Mouse (Mus musculus) brown adipose tissue, adult 24 weeks (tissue): ENCODE data around the gene Npas3. TPM values are rescaled to one million over a fixed set of nuclear protein-coding genes. Genes with fewer than 3 reads are reported as not detected.

ENCODE experiments used
- H3K27ac ChIP-seq: fragments of 200-500 bp; replicated peaks from 2 replicates; pipeline ENCODE4 v1.5.1; 2012; ENCODE audit warnings: low read depth, mild to moderate bottlenecking, low read length
- H3K4me1 ChIP-seq: fragments of 200-500 bp; 2 replicates; pipeline ENCODE4 v1.6.1; 2012; ENCODE audit warnings: low read length, mixed read lengths; ENCODE audit not compliant: control insufficient read depth, insufficient read depth, insufficient read length
- H3K4me3 ChIP-seq: fragments of 200-500 bp; 2 replicates; pipeline ENCODE4 v1.5.1; 2012; ENCODE audit warnings: low read depth, mild to moderate bottlenecking, low read length, moderate library complexity; ENCODE audit not compliant: insufficient read depth
- polyA plus RNA-seq: library from polyadenylated mRNA; stranded (reverse); fragments of >200 nt; gene quantifications from 2 replicates; pipeline ENCODE4 v1.2.4, GENCODE M21; 2012; ENCODE audit not compliant: missing spikeins, insufficient read depth, insufficient read length

Npas3 gene
- polyA plus RNA-seq, 1 experiment, result not detected

- no peak overlapping the region for H3K27ac ChIP-seq
- no peaks in the 10 kb centered on the region for H3K4me1 ChIP-seq
- no peak overlapping the region for H3K4me3 ChIP-seq
Observed at GRCm38 (mm10) chr12:54093729-54094128, 845.3 kb downstream of the Npas3 start.

- Histone ChIP-seq H3K4me3 (no peak overlapping the region), H3K27ac (no peak overlapping the region), H3K4me1 (no peaks in the 10 kb centered on the region)
Observed at GRCm38 (mm10) chr12:54096492-54096891, 848.0 kb downstream of the Npas3 start.

DNA sequence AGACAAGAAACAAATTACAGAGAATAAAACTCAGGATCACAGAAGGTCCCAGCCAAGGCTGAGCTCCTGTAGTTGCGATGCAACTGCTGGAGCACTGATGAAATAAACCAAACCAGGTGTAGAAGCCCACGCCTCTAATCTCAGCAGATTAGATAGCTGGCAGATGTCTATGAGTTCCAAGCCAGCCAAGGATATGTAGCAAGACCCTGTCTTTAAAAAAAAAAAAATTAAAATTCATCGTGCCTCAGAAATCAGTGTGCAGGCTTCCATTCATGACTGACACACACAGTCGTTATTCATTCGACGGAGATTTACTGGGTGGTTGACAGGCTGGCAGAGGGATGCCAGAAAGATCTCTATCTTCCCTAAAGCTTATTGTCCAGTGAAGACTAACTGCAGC lies 849.7 kb downstream of the Npas3 start:
- Histone ChIP-seq H3K27ac (no peak overlapping the region), H3K4me1 (no peaks in the 10 kb centered on the region), H3K4me3 (no peak overlapping the region)

- Histone ChIP-seq H3K27ac (no peak overlapping the region), H3K4me1 (no peaks in the 10 kb centered on the region), H3K4me3 (no peak overlapping the region)
Observed at GRCm38 (mm10) chr12:54098785-54099184, 850.3 kb downstream of the Npas3 start.

GRCm38 (mm10) chr12:54099458-54099857 lies 851.0 kb downstream of the Npas3 start:
- Histone ChIP-seq H3K27ac (no peak overlapping the region), H3K4me3 (no peak overlapping the region), H3K4me1 (no peaks in the 10 kb centered on the region)

- Histone ChIP-seq H3K27ac (no peak overlapping the region), H3K4me3 (no peak overlapping the region), H3K4me1 (no peaks in the 10 kb centered on the region)
Observed at GRCm38 (mm10) chr12:54101307-54101870, 852.9 kb downstream of the Npas3 start.

DNA sequence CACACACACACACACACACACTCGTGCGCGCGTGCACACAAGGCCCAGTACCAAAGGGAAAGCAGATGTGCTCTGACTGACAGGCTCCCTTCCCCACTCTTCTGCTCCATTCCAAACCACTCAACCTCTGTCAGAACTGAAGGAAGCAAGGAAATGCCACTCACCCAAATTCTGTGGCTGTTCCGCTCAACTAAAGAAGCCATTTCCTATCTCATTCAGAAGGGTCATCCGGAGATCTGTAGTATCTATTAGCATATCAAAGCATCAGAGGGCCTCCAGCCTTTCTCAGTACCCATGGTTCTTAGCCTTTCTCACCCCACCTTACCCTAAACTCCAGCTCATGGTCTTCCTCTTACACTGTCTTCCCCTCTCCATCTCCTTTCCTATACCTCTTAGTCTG lies 854.0 kb downstream of the Npas3 start:
- H3K27ac ChIP-seq, result no peak overlapping the region
- H3K4me3 ChIP-seq, result no peak overlapping the region
- no peaks in the 10 kb centered on the region for H3K4me1 ChIP-seq

DNA sequence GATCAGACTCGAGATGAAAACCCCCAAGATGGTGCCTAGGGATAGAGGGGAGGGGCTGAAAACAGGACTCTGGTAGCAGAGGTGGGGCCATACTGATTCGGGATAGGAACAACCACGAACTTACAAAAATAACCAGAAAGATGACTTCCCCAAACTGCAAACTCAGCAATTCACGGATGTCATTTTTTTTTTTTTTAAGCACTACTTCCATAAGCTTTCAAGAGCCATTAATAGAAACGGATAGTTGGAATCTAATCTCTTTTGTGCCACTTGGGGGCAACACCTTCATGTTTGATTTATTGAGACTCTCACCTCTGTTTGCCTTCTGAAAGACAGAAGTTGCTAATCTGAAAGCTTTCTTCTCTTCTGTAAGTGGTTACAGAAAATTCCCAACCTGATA lies 857.1 kb downstream of the Npas3 start:
- no peak overlapping the region for H3K27ac ChIP-seq
- H3K4me3 ChIP-seq, result no peak overlapping the region
- H3K4me1 ChIP-seq, result no peaks in the 10 kb centered on the region

DNA sequence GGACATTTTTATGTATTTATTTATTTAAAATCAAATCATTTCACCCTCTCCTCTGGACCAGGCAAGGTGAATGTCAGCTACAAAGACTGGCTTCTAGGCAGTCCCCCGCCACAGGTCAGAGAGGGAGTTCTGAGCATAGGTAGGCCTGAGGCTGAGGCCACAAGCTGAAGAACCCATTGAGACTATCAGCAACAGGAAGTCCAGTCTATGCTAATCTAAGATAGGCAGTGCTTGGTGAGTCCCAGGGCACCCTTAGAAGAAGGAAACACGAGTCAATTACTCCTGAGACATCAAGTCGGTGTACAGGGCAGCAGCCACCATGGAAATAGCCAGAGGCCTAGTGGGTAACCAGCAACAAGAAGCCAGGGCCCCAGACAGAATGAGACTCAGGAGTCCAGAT lies 857.5 kb downstream of the Npas3 start:
- Histone ChIP-seq H3K4me3 (no peak overlapping the region), H3K27ac (no peak overlapping the region), H3K4me1 (no peaks in the 10 kb centered on the region)

GRCm38 (mm10) chr12:54110342-54110741 lies 861.9 kb downstream of the Npas3 start:
- Histone ChIP-seq H3K4me3 (no peak overlapping the region), H3K4me1 (no peaks in the 10 kb centered on the region), H3K27ac (no peak overlapping the region)

GRCm38 (mm10) chr12:54110930-54111329 lies 862.5 kb downstream of the Npas3 start:
- no peaks in the 10 kb centered on the region for H3K4me1 ChIP-seq
- no peak overlapping the region for H3K27ac ChIP-seq
- H3K4me3 ChIP-seq, result no peak overlapping the region

DNA sequence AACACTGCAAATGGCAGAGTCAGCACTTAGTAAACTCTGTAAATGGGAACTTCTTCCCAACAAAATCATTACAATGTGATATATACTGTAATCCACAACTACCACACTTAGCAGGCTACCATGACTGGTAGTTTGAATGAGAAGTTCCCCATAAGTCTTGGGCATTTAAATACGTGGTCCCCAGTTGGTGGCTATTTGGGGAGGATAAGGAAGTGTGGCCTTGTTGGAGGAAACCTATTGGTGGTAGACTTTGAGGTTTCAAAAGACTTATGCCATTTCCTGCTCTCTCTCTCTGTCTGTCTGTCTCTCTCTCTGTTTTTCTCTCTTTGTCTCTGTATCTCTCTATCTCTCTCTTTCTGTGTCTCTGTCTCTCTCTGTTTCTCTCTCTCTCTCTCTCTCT lies 871.9 kb downstream of the Npas3 start:
- Histone ChIP-seq H3K4me1 (no peaks in the 10 kb centered on the region), H3K4me3 (no peak overlapping the region), H3K27ac (no peak overlapping the region)

GRCm38 (mm10) chr12:54121286-54121685 lies 872.8 kb downstream of the Npas3 start:
- no peak overlapping the region for H3K4me3 ChIP-seq
- no peak overlapping the region for H3K27ac ChIP-seq
- H3K4me1 ChIP-seq, result no peaks in the 10 kb centered on the region
